Mouse (Mus musculus) layer of hippocampus, postnatal 25 days (tissue): Measurements from ENCODE around the gene Atp6v1g2. TPM values are rescaled to one million over a fixed set of nuclear protein-coding genes. Genes with fewer than 3 reads are reported as not detected.
"Not testable (repeated sequence)": the region's sequence is repeated elsewhere in the genome, so short reads cannot be mapped to it uniquely, and the experiment has no call there.

Experiments
- DNase-seq, 2 experiments: peaks; one replicate each; pipeline ENCODE4 v3.0.0; 2022; ENCODE audit warnings: mixed read lengths in 2 of 2, low spot score in 1 of 2; ENCODE audit errors: extremely low spot score in 1 of 2
- total RNA-seq, 2 experiments: library from RNA; stranded (reverse); gene quantifications; 2 replicates each; pipeline ENCODE4 v1.2.3; 2021

The Atp6v1g2 gene
- total RNA-seq, 2 experiments from 2014 or later = 607 to 639 TPM

DNA sequence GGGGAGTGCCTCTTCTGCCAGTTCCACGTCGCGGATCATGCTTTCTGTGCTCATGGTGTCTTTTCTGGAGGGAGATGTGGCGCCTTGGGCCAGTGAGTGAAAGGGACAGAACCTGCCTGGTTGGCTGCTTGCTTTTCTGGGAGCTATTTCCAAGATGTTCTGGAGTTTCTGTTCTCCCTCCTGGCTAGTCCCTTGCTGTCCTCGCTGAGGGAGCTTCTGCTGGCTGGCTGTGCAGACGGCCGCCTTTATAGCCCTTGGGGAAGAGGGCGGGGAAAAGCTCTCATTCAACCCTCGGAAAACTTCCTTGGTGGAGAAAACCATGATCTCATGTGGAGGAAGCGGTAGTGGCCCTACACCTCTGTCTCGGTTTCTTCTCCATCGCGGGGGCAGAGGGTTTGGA lies 31.7 kb upstream of the Atp6v1g2 start, which contains the start of gene Tnf:
Gene Tnf, minus strand, starts transcription at position 221 of the 400 bp plus-strand sequence.
- no peak for DNase-seq

DNA sequence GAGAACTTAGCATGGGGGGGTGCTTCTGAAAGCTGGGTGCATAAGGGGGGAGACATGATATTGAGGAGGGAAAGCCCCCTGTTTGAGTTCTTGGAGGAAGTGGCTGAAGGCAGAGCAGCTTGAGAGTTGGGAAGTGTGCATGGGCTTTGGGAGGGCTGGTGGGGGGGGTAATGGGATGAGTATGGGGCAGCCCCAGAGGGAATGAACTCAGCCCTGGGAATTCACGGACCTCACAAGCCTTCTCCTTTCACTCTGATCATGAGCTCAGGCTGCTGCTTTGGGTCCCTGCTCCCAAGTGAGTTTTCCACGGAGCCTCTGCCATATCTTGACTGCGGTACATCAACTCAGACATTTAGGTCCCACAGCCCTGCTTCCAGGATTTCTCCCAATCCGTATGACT lies 31.0 kb upstream of the Atp6v1g2 start:
- DNase-seq = no peak

DNA sequence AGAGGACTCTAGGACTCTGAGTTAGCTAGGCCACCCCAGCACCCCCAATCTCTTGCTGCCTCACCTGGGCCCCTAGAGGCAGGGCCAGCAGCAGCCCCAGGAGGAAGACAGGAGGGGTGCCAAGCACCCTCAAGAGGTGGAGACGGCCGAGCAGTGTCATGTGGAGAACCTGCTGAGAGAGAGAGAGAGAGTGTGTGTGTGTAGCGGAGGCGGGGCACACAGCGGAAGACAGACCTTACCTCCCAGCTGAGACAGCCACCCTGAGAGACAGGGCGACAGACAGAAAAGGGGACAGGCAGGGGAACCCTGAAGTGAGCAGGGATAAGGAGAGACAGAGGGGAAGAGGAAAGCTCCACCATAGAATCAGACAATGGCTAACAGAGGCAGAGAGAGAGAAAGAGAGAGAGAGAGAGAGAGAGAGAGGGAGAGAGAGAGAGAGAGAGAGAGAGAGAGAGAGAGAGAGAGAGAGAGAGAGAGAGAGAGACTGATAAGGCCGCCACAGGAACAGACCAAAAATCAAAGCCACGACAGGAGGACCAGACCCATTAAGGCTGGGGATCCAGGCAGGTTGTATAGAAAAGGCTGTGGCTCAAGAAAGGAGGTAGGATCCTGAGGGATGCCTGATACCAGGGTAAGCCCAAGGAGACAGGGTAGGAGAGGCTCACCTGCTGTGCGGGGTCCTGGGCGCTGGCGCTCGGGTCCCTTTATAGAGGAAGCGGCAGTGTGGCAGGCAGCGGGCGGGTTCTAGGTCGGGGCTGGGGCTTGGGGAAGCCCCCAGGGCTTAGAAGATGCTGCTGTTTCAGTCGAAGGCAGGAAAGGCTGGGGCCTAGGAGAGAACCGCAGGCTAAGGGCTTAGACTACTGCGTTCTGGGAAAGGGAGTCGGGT lies 28.7 kb upstream of the Atp6v1g2 start, which contains the start of gene Lta:
Gene Lta, minus strand, starts transcription at position 858 of the 886 bp plus-strand sequence.
- DNase-seq = no peak

GRCm38 (mm10) chr17:35205380-35205769 lies 28.1 kb upstream of the Atp6v1g2 start:
- DNase-seq = no peak

GRCm38 (mm10) chr17:35209785-35210535 lies 23.5 kb upstream of the Atp6v1g2 start:
- DNase-seq = no peak

DNA sequence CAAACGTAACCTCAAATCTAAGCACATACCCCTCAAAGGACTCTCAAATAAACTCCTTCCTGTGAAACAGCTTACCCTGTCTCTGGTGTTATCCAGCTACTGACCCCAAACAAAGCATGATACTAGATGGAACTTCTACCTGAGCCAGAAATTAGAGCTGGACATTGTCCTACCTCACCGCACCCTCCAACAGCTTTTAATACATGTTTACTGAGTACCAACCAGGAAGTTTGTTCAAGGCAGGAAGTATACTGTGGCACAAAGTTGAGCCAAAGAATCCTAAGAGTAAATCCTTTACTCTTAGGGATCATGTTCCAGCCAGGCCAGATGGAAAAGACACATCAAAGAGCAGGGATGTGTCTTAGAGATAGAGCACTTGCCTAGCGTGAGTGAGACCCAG lies 22.9 kb upstream of the Atp6v1g2 start:
- no peak for DNase-seq

GRCm38 (mm10) chr17:35213071-35213470 lies 20.4 kb upstream of the Atp6v1g2 start:
- no peak for DNase-seq

DNA sequence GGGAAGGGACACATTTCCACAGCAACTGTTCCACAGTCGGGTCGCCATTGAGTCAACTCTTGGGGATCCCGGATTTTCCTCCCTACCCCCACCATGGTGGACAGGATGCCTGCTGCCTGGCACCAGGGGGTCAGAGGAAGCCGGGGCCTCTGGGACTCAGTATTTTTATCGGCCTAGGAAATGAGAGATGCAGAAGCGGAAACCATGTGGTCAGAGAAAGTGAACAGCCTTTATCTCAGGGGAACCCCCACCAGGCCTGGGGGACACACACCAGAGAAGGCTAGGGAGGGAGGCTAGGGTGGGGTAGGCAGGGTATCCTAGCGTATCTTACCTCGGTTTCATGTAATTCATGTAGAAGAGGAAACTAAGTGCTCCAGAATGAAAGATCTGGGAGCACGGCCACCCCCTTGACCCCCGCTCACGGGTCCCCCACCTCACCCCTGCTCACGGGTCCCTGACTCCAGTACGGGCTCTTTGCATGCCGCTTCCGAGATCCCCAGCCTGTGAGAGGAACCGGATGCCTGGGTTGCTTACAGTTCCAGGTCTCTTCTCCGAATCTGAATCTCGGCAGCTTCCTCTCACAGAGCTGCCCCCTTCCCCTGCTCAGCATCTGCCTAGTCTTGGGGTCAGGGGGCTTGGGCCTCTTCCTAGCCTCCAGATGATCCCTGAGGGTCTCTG lies 14.8 kb upstream of the Atp6v1g2 start:
- no peak for DNase-seq

DNA sequence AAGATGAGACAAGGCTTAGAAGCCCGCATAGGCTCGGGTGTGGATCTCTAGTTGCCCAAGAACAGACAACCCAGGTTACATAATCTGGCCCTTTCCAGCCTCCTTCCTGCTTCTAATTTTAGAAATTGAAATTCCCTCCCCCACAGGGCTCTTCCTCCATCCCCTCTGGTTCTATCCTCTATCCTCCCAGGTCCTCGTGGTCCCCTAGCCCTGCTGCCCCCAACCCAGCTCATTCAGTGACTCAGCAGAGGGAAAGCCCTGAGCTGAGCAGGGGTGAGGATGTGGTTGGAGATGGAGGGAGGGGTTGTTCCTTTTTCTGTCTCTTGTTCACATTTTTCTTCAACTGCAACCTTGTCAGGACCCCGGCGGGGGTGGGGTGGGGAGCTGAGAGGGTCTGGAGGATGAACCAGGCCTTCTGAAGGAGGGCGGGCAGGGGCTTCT lies 13.8 kb upstream of the Atp6v1g2 start:
- DNase-seq = no peak

DNA sequence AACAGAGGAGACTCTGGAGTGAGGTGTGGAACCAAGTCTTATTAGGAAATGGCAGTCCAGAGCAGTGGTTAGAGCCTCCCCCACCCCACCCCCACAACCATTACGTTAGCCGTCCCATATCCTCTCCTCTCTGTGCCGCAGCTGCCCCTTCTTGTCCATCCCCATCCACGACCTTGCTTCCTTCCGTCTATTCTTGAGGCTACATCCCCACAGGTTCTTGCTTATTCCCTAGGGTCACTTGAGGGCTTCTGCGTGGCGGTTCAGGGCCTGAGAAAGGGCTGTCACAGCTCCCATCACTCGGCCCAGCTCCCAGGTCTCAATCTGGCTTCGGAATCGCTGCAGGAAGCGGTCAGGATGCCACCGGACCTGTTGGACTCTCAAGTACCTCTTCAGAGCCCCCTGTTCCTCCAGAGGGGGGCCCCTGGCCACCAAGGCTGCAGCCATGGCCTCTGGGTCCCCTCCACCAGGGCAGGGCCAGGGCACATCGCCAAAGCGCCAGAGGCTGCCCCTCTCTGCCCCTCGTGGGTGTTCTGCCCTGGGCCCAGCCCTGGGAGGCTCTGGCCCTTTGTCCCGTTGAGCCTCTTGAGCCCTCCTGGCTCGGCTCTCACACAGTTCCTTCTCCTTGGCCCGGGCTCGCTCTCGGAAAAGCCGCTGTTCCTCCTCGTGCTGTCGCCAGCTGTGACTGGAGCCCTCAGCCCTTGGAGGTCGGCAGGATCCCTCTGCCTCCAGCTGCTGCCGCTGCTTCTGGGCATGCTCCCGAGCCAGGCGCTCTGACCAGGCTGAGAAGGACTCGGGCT lies 13.1 kb upstream of the Atp6v1g2 start, which contains the start of gene Gm16181:
Gene Gm16181, plus strand, starts transcription at position 679 of the 797 bp plus-strand sequence.
- DNase-seq = no peak

DNA sequence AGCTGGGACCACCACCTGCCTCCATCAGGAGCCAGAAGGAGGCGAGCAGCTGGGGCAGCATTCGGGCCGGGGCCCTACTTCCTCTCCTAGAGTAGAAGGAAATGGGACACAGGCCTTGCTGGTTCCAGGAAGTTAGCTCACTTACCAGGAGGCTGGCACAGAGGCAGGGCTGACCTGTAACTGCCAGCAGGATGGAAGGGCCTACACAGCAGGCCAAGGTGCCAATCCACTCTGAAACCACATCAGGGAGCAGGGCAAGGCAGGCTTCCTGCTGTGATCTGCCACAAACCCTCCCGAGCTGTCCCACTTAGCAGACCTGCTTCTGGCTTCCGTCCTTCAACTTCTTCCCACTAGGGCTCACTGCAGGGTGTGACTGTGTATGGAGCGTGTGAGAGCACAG lies 11.2 kb upstream of the Atp6v1g2 start:
- no peak for DNase-seq

GRCm38 (mm10) chr17:35224641-35225040 lies 8.8 kb upstream of the Atp6v1g2 start:
- no peak for DNase-seq

DNA sequence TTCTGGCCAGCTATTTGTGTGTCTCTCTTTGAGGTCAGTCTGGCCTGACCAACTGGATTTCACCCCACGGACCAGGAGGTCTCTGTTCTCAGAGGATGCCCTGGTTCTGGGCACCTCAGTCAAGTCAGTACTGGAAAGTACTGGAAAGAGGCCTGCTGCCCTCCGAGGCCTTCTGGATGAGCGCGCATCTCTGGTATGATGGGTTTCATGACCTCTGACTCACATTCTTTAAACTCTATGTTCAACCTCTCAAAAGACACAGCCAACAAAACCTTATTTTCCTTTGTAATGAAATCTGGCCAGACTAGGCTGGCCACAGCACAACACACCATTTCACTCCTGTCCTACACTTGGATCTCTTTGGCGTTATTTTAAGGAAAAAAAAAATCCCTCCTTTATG lies 8.0 kb upstream of the Atp6v1g2 start:
- no peak for DNase-seq

DNA sequence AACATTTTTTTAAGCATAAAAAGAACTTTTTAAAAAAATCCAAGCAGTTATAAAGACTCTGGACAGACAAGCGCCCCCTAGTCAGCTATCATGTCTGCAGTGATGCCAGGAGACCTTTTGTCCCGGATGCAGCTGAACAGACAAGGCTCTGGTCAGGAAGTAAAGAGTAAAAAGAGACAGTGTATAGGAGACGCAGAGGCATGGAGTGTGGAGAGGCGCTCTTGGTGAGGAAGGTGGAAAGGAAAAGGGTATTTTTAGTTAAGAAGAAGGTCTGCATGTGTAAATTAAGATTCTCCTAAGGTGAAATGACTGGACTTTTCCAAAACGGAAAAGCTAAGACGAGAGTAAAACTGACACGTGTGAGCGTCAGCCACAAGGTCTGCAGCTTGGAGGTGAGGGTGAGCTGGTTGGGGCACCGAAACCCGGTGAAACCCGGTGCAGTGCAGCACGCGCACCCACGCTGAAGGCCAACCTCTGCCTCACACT lies 6.9 kb upstream of the Atp6v1g2 start:
- no peak for DNase-seq

DNA sequence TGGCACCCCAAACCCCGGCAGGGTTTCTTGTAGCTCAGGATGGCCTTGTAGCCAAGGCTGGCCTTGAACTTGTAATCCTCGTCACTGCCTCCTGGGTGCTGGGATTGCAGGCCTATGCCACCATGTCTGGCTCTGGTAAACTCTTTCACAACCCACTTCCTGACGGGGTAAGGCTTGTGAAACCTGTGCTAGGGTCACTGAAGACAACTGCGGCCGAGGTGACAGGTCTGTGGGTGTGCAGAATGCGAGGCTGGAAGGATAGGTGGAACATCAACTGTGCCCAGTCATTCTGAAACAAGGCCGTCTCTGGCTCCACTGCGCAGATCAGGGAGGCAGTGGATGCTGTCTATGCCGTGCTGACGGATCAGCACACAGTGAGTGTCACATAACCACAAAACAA lies 2.4 kb upstream of the Atp6v1g2 start:
- no peak for DNase-seq

DNA sequence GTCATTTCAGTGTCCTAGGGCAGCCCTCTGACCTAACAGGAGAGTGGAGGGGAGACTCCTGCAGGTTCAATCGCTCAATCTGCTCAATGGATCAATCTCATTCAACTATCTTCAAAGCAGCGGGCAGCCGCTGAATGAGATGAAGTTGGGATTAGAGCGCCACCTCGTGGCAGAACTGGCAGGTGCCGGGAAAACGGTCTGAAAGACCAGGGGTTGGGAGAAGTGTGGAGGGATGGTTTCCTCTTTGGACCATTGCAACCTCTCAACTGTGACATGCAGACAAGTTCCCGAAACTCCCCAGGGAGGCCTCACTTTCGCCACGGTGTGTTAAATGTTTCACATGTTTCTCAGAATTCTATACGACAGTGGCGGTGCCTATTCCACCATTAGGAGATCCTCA lies 1.4 kb upstream of the Atp6v1g2 start:
- DNase-seq = peak; percentile 84 to 97

DNA sequence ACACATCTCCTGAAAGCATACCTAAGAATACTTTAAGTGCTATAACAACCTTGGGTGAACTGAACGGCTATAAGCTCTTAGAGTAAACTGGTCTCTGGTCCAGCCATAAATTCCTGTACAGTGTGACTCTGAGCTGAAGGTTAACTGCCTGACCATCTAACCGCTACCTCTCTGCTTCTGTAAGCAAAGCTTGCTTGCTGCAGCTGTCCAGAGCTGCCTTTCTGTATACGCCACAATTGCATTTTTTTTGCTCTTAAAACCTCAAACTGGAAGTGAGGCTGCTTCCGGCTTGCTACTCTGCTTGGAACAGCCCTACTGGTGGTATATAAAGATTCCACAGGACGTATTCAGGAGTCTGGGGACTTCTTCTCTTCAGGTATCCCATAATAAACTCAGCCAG lies 801 bp upstream of the Atp6v1g2 start:
- DNase-seq = no peak

DNA sequence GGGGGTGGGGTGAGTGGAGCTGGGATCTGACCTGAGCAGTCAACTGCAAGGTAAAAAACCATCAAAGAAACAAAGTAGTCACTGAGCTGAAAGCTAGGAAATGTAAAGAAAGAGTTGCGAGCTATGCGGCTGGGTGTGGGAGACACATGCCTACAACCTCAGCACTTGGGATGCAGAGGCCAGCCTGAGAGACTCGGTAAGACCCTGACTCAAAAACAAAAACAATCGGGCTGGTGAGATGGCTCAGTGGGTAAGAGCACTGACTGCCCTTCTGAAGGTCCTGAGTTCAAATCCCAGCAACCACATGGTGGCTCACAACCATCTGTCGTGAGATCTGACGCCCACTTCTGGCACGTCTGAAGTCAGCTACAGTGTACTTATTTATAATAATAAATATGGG lies 630 bp downstream of the Atp6v1g2 start:
- not testable (repeated sequence) for DNase-seq

GRCm38 (mm10) chr17:35234903-35235302 lies 1.4 kb downstream of the Atp6v1g2 start:
- no peak for DNase-seq
